31 mouse cellular contexts compared by ENCODE assay signal in the genomic region with DNA sequence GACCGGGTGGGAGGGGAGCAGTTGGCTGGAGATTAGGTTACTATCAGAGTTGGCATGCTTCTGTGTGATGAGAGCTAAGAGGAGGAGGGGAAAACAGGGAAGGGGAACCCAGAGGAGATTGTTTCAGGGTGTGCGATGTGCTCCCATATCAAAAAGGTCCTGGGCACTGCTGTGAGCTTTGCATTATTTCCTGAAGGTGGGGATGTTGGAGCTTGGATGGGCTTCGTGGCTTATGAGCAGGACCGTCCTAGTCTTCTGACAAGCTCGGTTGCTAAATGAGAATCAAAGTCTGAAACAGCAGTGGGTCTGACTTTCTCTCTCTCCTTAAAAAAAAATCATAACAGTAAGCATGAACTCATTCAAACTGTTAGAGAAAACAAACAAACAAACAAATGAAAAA.
DNase-seq lines count a peak whose midpoint lies in the region; ATAC-seq and TF ChIP-seq lines count a peak whose summit lies in the region.
"Had no signal": no experiment of that assay in that cellular context is flagged by ENCODE, and none has a peak within 500 bp of the region (broad histone marks: within the 10 kb centered on the region; RNA-seq: fewer than 3 reads in every experiment).

No protein-coding gene starts in this region.

- H3K9ac ChIP-seq in hindbrain, embryonic 14.5 days: no peak overlapping the region
- H3K9ac ChIP-seq in hindbrain, embryonic 13.5 days: no peak overlapping the region
- H3K9ac ChIP-seq in CH12.LX (ENCODE audit: insufficient read depth, low read depth) (no peak overlapping the region), MEL (ENCODE audit: control insufficient read depth, low read depth, low read length, poor library complexity, severe bottlenecking) (no peak overlapping the region)
- H3K9ac ChIP-seq in kidney, embryonic 16.5 days (replicated peaks; ENCODE audit: low read length): no peak overlapping the region
- H3K9ac ChIP-seq: embryonic facial prominence, embryonic 13.5 days; heart, embryonic 12.5 days; limb, embryonic 12.5 days; liver, embryonic 15.5 days; lung, embryonic 15.5 days; midbrain, embryonic 13.5 days; neural tube, embryonic 12.5 days had no signal

- TF ChIP-seq RAD21 in CH12.LX (IDR thresholded peaks at IDR 0.05; ENCODE audit: low read depth, low read length): peak; percentile 29
- no peak; the same call in 1 of the 2 replicates for TF ChIP-seq RAD21 in MEL (IDR thresholded peaks at IDR 0.05; ENCODE audit: low read depth, low read length)

- no peaks in the 10 kb centered on the region for H3K4me1 ChIP-seq in hindbrain, embryonic 14.5 days (replicated peaks; ENCODE audit: control insufficient read depth, insufficient read depth, low read length)
- H3K4me1 ChIP-seq in hindbrain, embryonic 13.5 days (replicated peaks): no peaks in the 10 kb centered on the region
- H3K4me1 ChIP-seq in CH12.LX (ENCODE audit: control insufficient read depth in 1 of 2, insufficient read depth in 2 of 2): peaks cover 0 to 17% of the 10 kb centered on the region in 2 experiments; a peak in 2 of 4 replicates
- H3K4me1 ChIP-seq in MEL (ENCODE audit: control insufficient read depth in 1 of 2, insufficient read depth in 2 of 2, low read length in 2 of 2): peaks cover 0 to 5% of the 10 kb centered on the region in 2 experiments; a peak in 1 of 4 replicates
- H3K4me1 ChIP-seq in kidney, embryonic 16.5 days (ENCODE audit: insufficient read depth, low read length): no peaks in the 10 kb centered on the region
- H3K4me1 ChIP-seq: embryonic facial prominence, embryonic 13.5 days; heart, embryonic 12.5 days; limb, embryonic 12.5 days; liver, embryonic 15.5 days; lung, embryonic 15.5 days; midbrain, embryonic 13.5 days; neural tube, embryonic 12.5 days had no signal

- TF ChIP-seq POLR2A in CH12.LX (IDR thresholded peaks at IDR 0.05; ENCODE audit: low read depth, low read length) (no peak), MEL (IDR thresholded peaks at IDR 0.05; ENCODE audit: control insufficient read depth in 1 of 2, insufficient read depth in 1 of 2, low read depth in 1 of 2, low read length in 2 of 2, poor library complexity in 1 of 2) (no peak)

- H3K27me3 ChIP-seq in hindbrain, embryonic 14.5 days (ENCODE audit: control insufficient read depth, insufficient read depth, low read length): peaks cover 19% of the 10 kb centered on the region; the same call in 1 of the 2 replicates
- peaks cover 40% of the 10 kb centered on the region for H3K27me3 ChIP-seq in hindbrain, embryonic 13.5 days
- H3K27me3 ChIP-seq in CH12.LX (replicated peaks) (no peaks in the 10 kb centered on the region), MEL (ENCODE audit: control insufficient read depth in 1 of 2, insufficient read depth in 2 of 2, low read length in 2 of 2) (peaks cover 0 to 1% of the 10 kb centered on the region in 2 experiments; a peak in 2 of 4 replicates)
- no peaks in the 10 kb centered on the region; the same call in 1 of the 2 replicates for H3K27me3 ChIP-seq in kidney, embryonic 16.5 days (ENCODE audit: insufficient read depth, low read length)
- H3K27me3 ChIP-seq: limb, embryonic 12.5 days; liver, embryonic 15.5 days had no signal

- ATAC-seq in hindbrain, embryonic 14.5 days (ENCODE audit: low FRiP score): 0 out of 2 replicates have a peak, but pooled peaks have one; percentile 31
- ATAC-seq in hindbrain, embryonic 13.5 days (ENCODE audit: low FRiP score): no peak
- no peak for ATAC-seq in kidney, embryonic 16.5 days (ENCODE audit: low FRiP score, low TSS enrichment)
- ATAC-seq: inflammation-experienced regulatory T-cells, adult 6 months; midbrain, embryonic 13.5 days; Patski had no signal

- TF ChIP-seq CTCF in layer of hippocampus, adult 2 months (conservative IDR thresholded peaks at IDR 0.05): peak; percentile 48
- peak in 1 of 2 experiments; percentile 27; a peak in 1 of 4 replicates for TF ChIP-seq CTCF in CH12.LX (conservative IDR thresholded peaks at IDR 0.05 in 1 of 2, IDR thresholded peaks at IDR 0.05 in 1 of 2; ENCODE audit: low read depth in 2 of 2, low read length in 2 of 2)
- no peak for TF ChIP-seq CTCF in MEL (IDR thresholded peaks at IDR 0.05 in 2 of 3, conservative IDR thresholded peaks at IDR 0.05 in 1 of 3; ENCODE audit: control insufficient read depth in 1 of 3, insufficient read depth in 1 of 3, low read depth in 2 of 3, low read length in 3 of 3, poor library complexity in 1 of 3, severe bottlenecking in 1 of 3)

- WGBS in hindbrain, embryonic 14.5 days: 66% methylated on average over 5 of the region's 5 CpGs
- WGBS in hindbrain, embryonic 13.5 days: 77% methylated on average over 5 of the region's 5 CpGs
- 58% methylated on average over 5 of the region's 5 CpGs for WGBS in kidney, embryonic 16.5 days

- no peak overlapping the region for H3K4me2 ChIP-seq in hindbrain, embryonic 14.5 days (replicated peaks)
- no peak overlapping the region for H3K4me2 ChIP-seq in hindbrain, embryonic 13.5 days
- H3K4me2 ChIP-seq in CH12.LX (ENCODE audit: insufficient read depth, low read depth, poor library complexity, severe bottlenecking): no peak overlapping the region
- H3K4me2 ChIP-seq in kidney, embryonic 16.5 days (replicated peaks; ENCODE audit: low read depth, low read length): no peak overlapping the region
- H3K4me2 ChIP-seq: embryonic facial prominence, embryonic 13.5 days; heart, embryonic 12.5 days; limb, embryonic 12.5 days; liver, embryonic 15.5 days; lung, embryonic 15.5 days; midbrain, embryonic 13.5 days; neural tube, embryonic 12.5 days had no signal

- no peak overlapping the region for H3K4me3 ChIP-seq in hindbrain, embryonic 14.5 days (replicated peaks; ENCODE audit: low read length)
- no peak overlapping the region for H3K4me3 ChIP-seq in hindbrain, embryonic 13.5 days
- no peak overlapping the region for H3K4me3 ChIP-seq in layer of hippocampus, adult 2 months
- H3K4me3 ChIP-seq in CH12.LX (replicated peaks in 1 of 3; ENCODE audit: low read depth in 2 of 3, low read length in 2 of 3, poor library complexity in 1 of 3) (no peak overlapping the region), MEL (ENCODE audit: control insufficient read depth in 1 of 2, insufficient read depth in 1 of 2, low read depth in 2 of 2, low read length in 2 of 2) (no peak overlapping the region)
- no peak overlapping the region for H3K4me3 ChIP-seq in kidney, embryonic 16.5 days (ENCODE audit: low read length)
- H3K4me3 ChIP-seq: embryonic facial prominence, embryonic 13.5 days; erythroblast, embryonic 14.5 days; gastrocnemius, adult 2 months; heart, adult 2 months; heart, embryonic 12.5 days; left cerebral cortex, adult 2 months; limb, embryonic 12.5 days; liver, embryonic 15.5 days; lung, embryonic 15.5 days; midbrain, embryonic 13.5 days; myocyte; neural tube, embryonic 12.5 days had no signal

- dilution Hi-C loops in CH12.LX (cut with MboI; ENCODE audit: extremely low pct_ligation_motif_present, extremely low pct_unique_long_range_greater_than_20kb, low sequenced_read_pairs): no loop called here

- TF ChIP-seq EP300 in CH12.LX (IDR thresholded peaks at IDR 0.05; ENCODE audit: low read length) (no peak), MEL (IDR thresholded peaks at IDR 0.05; ENCODE audit: low read depth in 1 of 2, low read length in 2 of 2) (no peak)

- no peaks in the 10 kb centered on the region for H3K79me2 ChIP-seq in CH12.LX (replicated peaks; ENCODE audit: control insufficient read depth, extremely low read depth, insufficient read depth, poor library complexity, severe bottlenecking)
- no peaks in the 10 kb centered on the region for H3K79me2 ChIP-seq in MEL (ENCODE audit: control insufficient read depth, insufficient read depth, low read length, poor library complexity)

- in situ Hi-C loops in CH12.LX (cut with MboI; ENCODE audit: low pct_ligation_motif_present, low pct_unique_long_range_greater_than_20kb, low sequenced_read_pairs): no loop called here

- no peak overlapping the region for H3K27ac ChIP-seq in hindbrain, embryonic 14.5 days
- no peak overlapping the region for H3K27ac ChIP-seq in hindbrain, embryonic 13.5 days
- no peak overlapping the region for H3K27ac ChIP-seq in layer of hippocampus, adult 2 months
- H3K27ac ChIP-seq in CH12.LX (ENCODE audit: insufficient read depth, low read depth) (no peak overlapping the region), MEL (ENCODE audit: control insufficient read depth, low read depth, low read length) (no peak overlapping the region)
- no peak overlapping the region for H3K27ac ChIP-seq in kidney, embryonic 16.5 days (ENCODE audit: low read length)
- H3K27ac ChIP-seq: embryonic facial prominence, embryonic 13.5 days; gastrocnemius, adult 2 months; heart, adult 2 months; left cerebral cortex, adult 2 months; limb, embryonic 12.5 days; liver, embryonic 15.5 days; lung, embryonic 15.5 days; macrophage; midbrain, embryonic 13.5 days; neural tube, embryonic 12.5 days had no signal

- no peaks in the 10 kb centered on the region for H3K36me3 ChIP-seq in hindbrain, embryonic 14.5 days (replicated peaks; ENCODE audit: control insufficient read depth, insufficient read depth)
- H3K36me3 ChIP-seq in hindbrain, embryonic 13.5 days: no peaks in the 10 kb centered on the region
- H3K36me3 ChIP-seq in CH12.LX (replicated peaks in 1 of 2; ENCODE audit: control insufficient read depth in 1 of 2, insufficient read depth in 1 of 2, low read length in 1 of 2) (no peaks in the 10 kb centered on the region), MEL (ENCODE audit: control insufficient read depth in 1 of 2, insufficient read depth in 2 of 2, low read length in 2 of 2) (no peaks in the 10 kb centered on the region)
- H3K36me3 ChIP-seq in kidney, embryonic 16.5 days (ENCODE audit: insufficient read depth, low read length): no peaks in the 10 kb centered on the region
- H3K36me3 ChIP-seq: embryonic facial prominence, embryonic 13.5 days; heart, embryonic 12.5 days; limb, embryonic 12.5 days; liver, embryonic 15.5 days; lung, embryonic 15.5 days; midbrain, embryonic 13.5 days; neural tube, embryonic 12.5 days had no signal

- no peaks in the 10 kb centered on the region for H3K9me3 ChIP-seq in hindbrain, embryonic 14.5 days (ENCODE audit: control insufficient read depth, low read length)
- no peaks in the 10 kb centered on the region for H3K9me3 ChIP-seq in hindbrain, embryonic 13.5 days
- H3K9me3 ChIP-seq in CH12.LX (replicated peaks; ENCODE audit: low read length) (peaks cover 3% of the 10 kb centered on the region), MEL (replicated peaks; ENCODE audit: insufficient read depth, low read length) (no peaks in the 10 kb centered on the region)
- H3K9me3 ChIP-seq in kidney, embryonic 16.5 days (ENCODE audit: low read length): no peaks in the 10 kb centered on the region
- H3K9me3 ChIP-seq: embryonic facial prominence, embryonic 13.5 days; heart, embryonic 12.5 days; limb, embryonic 12.5 days; liver, embryonic 15.5 days; lung, embryonic 15.5 days; midbrain, embryonic 13.5 days; neural tube, embryonic 12.5 days had no signal

- DNase-seq in hindbrain, embryonic 14.5 days (ENCODE audit: low spot score): no peak
- no peak for DNase-seq in layer of hippocampus, adult 2 months (ENCODE audit: low spot score in 2 of 2)
- no peak for DNase-seq in layer of hippocampus, postnatal 14 days (ENCODE audit: low spot score in 2 of 2)
- no peak for DNase-seq in CH12.LX (ENCODE audit: extremely low read depth)
- DNase-seq in MEL (ENCODE audit: low read depth, low spot score): peak; percentile 25
- no peak for DNase-seq in retina, postnatal 1 day
- DNase-seq: adrenal gland, postnatal 10 days; B cell, adult 2 months; cerebellum, adult 11-12 months; cerebellum, adult 9-11 months; embryo, embryonic 11 days; gastrocnemius, adult 2 months; gastrocnemius, postnatal 36 days; heart, adult 2 months; kidney, adult 2 months; kidney, postnatal 10 days had no signal
